8 mouse cellular contexts compared by ENCODE assay signal in genomic region chr6:7692451-7692850, GRCm38 (mm10). TPM values are rescaled to one million over a fixed set of nuclear protein-coding genes. Genes with fewer than 3 reads are reported as not detected.
DNase-seq lines count a peak whose midpoint lies in the region; ATAC-seq lines count a peak whose summit lies in the region.

No protein-coding gene starts in this region.

- peaks cover 2 to 4% of the 10 kb centered on the region in 2 experiments; a peak in 2 of 4 replicates for H3K4me1 ChIP-seq in heart, embryonic 14.5 days (ENCODE audit: control insufficient read depth in 2 of 2, insufficient read depth in 2 of 2, low read length in 2 of 2)

- H3K27ac ChIP-seq in heart, embryonic 14.5 days (replicated peaks in 1 of 2; ENCODE audit: control insufficient read depth in 1 of 2, insufficient read depth in 1 of 2, low read depth in 2 of 2, low read length in 2 of 2), result no peak overlapping the region

- WGBS in heart, embryonic 14.5 days, result under 1% methylated on average over 12 of the region's 12 CpGs

- peak; percentile 10 to 23 for DNase-seq in adrenal gland, postnatal 36 days
- DNase-seq in adrenal gland, adult (ENCODE audit: inconsistent age in 2 of 2, low spot score in 1 of 2), result no peak
- DNase-seq in spleen, postnatal 10 days (ENCODE audit: low spot score in 2 of 2), result peak; percentile 22 to 29
- DNase-seq in spleen, postnatal 36 days (ENCODE audit: low spot score in 2 of 2), result no peak
- peak; percentile 43 for DNase-seq in liver
- DNase-seq in retina, postnatal 1 day, result peak; percentile 54
- no peak for DNase-seq in layer of hippocampus, adult 11-12 months (ENCODE audit: low spot score)

- peak overlapping the region; percentile 71 for H3K9ac ChIP-seq in heart, embryonic 14.5 days (ENCODE audit: low read length)

- H3K4me2 ChIP-seq in heart, embryonic 14.5 days (ENCODE audit: low read length), result peak overlapping the region; percentile 95

- no peaks in the 10 kb centered on the region for H3K9me3 ChIP-seq in heart, embryonic 14.5 days (ENCODE audit: control insufficient read depth, low read length)

- ATAC-seq in heart, embryonic 14.5 days (ENCODE audit: insufficient number of reproducible peaks, insufficient read depth, low FRiP score, low read depth), result no peak

- H3K4me3 ChIP-seq in heart, embryonic 14.5 days (ENCODE audit: control insufficient read depth in 1 of 2, insufficient read depth in 1 of 2, low read depth in 1 of 2, low read length in 2 of 2), result peak overlapping the region; percentile 63 to 67

- no peaks in the 10 kb centered on the region for H3K27me3 ChIP-seq in heart, embryonic 14.5 days (ENCODE audit: control insufficient read depth, insufficient read depth, low read length)

- H3K36me3 ChIP-seq in heart, embryonic 14.5 days (ENCODE audit: control insufficient read depth, insufficient read depth, low read length), result no peaks in the 10 kb centered on the region

RNA-seq across cellular contexts. Expression of gene Asns, which starts 0.6 kb away (rescaled TPM):
- 10 to 100 TPM; 41.6 to 84.6 TPM for total RNA-seq in adrenal gland, postnatal 36 days (2021)
- polyA plus RNA-seq in heart, embryonic 14.5 days (2014; fragmentation: Nextera tagmentation; extraction: Ambion mirVana), result 18.2 and 22.6 TPM in 2 replicates

Comparison
In these comparisons a context has a peak if more than half of its experiments do, and no peak if none do; other contexts are left out.
1. DNase-seq: peak in adrenal gland, postnatal 36 days (2 of 2), spleen, postnatal 10 days (2 of 2), liver (single experiment) and retina, postnatal 1 day (single experiment); none in adrenal gland, adult (0 of 2), spleen, postnatal 36 days (0 of 2) and layer of hippocampus, adult 11-12 months (single experiment).